Mouse (Mus musculus): ENCODE results near the gene Atp7a. TPM values are rescaled to one million over a fixed set of nuclear protein-coding genes. Genes with fewer than 3 reads are reported as not detected.

The Atp7a gene
- polyA plus RNA-seq (2012; rRNA removed), result 0.31 and 0.67 TPM in 2 replicates

DNA sequence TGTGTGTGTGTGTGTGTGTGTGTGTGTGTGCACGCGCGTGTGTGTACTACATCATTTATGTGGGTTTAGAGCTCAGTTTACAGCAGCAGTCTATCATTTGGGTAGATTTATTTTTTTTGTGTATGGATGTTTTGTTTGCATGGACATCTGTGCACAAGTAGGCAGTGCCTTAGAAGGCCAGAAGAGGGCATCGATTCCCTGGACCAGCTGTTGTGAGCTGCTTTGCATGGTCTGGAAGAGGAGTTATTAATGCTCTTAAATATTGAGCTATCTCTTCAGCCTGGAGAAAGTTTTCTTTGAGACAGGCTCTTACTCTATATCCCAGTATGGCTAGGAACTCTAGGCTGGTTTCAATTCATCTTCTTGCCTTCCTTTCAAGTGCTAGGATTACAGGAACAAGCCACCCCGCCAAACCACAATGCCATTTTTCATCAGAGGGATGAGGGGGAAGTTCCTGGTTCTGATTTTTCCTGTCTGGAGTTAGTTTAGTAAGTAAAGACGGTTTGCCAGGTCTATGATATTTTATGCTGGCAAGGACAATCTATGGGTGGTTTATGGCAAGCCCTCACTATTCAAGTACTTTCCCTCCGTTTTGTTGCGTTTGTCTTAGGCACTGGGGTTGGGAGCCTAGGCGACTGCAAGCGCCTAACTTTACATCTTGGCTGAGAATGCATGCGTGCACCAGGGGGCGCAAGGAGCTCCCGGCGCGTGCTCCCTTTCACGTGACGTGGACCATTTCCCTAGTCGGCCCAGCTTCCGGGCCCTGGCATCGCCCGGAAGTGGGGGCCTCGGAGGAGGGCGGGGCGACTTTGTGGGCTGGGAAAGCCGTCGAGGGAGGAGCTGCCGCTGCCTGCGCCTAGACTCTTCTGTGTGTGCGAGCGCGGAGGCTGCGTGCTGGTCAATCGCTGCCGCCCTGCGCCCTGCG lies at the start of gene Atp7a:
Gene Atp7a, plus strand, starts transcription at position 859 of the 925 bp plus-strand sequence.

DNA sequence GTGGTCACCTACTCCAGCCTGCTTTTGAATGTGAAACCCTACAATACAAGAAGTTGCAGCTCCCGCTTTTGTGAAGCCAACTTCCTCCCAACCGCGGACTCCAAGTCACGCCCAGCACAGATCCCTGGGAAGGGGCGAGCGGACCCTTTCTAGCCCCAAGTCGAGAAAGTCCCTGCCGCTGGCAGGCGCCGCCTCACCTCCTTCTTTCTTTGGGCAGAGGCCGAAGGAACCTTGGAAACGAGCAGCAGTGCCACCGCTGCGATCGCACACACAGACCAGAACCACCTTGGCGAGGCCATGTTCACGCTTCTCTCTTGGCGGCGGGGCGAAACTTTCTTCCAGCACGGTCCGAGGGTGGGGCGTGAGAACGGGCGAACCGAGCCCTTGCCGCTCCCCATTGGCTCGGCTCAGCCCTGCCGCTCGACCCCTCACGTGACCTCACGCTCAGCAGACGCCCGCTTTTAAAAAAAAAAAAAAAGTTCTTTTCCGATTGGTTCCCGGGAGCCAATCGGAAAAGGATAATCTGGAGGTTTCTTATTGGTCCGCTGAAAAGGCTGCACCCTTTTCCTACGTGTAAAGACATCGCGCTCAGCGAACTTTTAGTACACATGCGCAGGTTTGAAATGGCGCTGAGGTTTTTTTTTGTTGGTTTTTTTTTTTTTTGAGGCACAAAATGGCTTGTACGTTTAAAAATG lies 15.5 kb upstream of the Atp7a start, which contains the start of gene Magt1:
Gene Magt1, minus strand, starts transcription at position 442 of the 695 bp plus-strand sequence.

GRCm38 (mm10) chrX:106015571-106016322 lies 11.3 kb upstream of the Atp7a start, which contains the start of gene Cox7b:
Gene Cox7b, plus strand, starts transcription at chrX:106015700.

DNA sequence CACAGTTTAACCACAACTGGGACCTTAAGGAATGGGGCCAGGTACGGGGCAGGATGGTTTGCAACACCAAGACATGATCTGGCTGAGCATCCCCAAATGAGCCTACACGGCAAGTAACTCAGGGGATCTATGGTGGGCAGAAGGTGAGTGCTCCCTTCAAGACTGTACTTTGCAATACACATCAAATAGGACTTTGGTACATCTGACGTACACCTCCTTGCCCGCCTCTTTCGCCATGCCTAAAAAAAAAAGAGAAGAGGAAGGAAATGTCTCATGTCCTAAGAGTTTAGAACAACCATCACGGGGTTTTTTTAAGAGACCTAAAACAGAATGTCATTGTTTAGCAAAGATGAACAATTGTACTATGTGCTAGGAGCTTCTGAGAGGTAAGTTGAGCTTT lies 115.9 kb downstream of the Atp7a start, which contains the start of gene Tlr13:
Gene Tlr13, plus strand, starts transcription at position 269 of the 400 bp plus-strand sequence.

Other genes with a start within 250 kb of the Atp7a start
- 4.0 and 5.9 TPM in 2 replicates for gene Atrx, start 97.9 kb upstream of the Atp7a start, polyA plus RNA-seq (2012; rRNA removed)
- gene Magt1, start 15.4 kb upstream of the Atp7a start, polyA plus RNA-seq (2012; rRNA removed), result 0.92 and 1.8 TPM in 2 replicates
- gene Cox7b, start 11.6 kb upstream of the Atp7a start, polyA plus RNA-seq (2012; rRNA removed), result 52.5 and 71.1 TPM in 2 replicates
- gene Tlr13, start 115.9 kb downstream of the Atp7a start, polyA plus RNA-seq (2012; rRNA removed), result 0.03 and 0.06 TPM in 2 replicates
- gene Pgk1, start 159.8 kb downstream of the Atp7a start, polyA plus RNA-seq (2012; rRNA removed), result 21.5 and 22.9 TPM in 2 replicates
- 0.46 and 0.80 TPM in 2 replicates for gene Taf9b, start 193.9 kb downstream of the Atp7a start, polyA plus RNA-seq (2012; rRNA removed)
- gene Fnd3c2, start 228.1 kb downstream of the Atp7a start, polyA plus RNA-seq (2012; rRNA removed), result not detected in 2 replicates

Data from stomach, adult 2 months (tissue).